Mouse (Mus musculus): ENCODE results near the gene Has3.
"Not testable (repeated sequence)": the region's sequence is repeated elsewhere in the genome, so short reads cannot be mapped to it uniquely, and the experiment has no call there.

Has3 gene

GRCm38 (mm10) chr8:106870051-106870450 lies at the start of gene Has3:
Gene Has3, plus strand, starts transcription at chr8:106870242.
- peak; percentile 54 for DNase-seq

GRCm38 (mm10) chr8:106820553-106821515 lies 49.2 kb upstream of the Has3 start:
- no peak for DNase-seq

DNA sequence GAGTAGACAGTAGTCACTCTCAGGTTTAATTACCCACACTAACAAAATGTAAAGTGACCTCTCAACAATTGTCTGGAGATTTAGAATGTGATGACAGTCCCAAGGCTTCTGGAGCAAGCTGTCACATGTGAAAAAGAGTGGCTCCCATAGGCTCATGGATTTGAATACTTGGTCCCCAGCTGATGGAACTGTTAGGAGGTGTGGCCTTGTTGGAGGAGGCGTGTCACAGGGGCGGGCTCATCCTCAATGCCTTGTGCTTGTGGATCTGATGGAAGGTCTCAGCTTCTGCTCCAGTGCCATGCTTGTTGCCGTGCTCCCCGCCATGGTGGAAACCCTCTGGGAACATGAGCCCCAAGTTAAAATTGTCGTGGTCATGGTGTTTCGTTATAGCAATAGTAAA lies 41.1 kb upstream of the Has3 start:
- no peak for DNase-seq

- DNase-seq = no peak
Observed at GRCm38 (mm10) chr8:106829526-106830045, 40.5 kb upstream of the Has3 start.

DNA sequence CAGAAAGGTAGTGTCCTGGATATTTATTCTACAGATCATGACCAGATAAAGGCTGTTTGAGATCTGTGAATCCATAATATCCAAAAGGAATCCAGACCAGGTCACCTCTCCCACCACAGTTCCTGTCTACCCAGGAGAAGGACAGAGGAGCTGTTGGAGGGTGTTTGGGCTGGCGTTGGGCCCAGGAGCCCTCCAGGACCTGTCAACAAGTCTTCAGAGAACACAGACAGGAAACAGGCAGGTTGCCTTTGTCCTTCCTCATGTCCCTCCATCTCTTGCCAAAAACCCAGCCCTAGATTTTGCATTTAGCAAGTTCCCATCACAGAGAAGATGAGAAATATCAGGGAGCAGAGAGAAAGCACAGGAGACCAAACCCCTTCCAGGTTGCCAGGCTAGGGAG lies 35.1 kb upstream of the Has3 start:
- no peak for DNase-seq

GRCm38 (mm10) chr8:106836525-106836924 lies 33.5 kb upstream of the Has3 start:
- no peak for DNase-seq

DNA sequence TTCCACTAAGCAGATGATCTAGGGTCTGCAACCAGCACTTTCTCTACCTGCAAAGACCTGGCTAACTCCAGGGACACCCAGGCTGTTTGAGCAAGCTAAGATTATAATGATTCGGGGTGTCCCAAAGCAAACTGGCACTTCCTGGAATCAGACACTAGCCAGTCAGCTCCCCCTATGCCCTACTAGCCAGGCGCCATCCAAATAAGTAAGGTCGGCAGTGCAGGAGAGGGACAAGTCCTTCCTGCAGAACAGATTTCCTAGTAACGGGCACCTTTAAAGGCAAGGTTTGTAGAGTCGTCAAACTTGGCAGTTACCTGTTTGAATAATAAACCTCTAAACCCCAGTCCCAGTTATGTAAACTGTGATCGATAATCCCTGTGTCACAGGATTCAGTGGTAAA lies 31.2 kb upstream of the Has3 start:
- DNase-seq = no peak

DNA sequence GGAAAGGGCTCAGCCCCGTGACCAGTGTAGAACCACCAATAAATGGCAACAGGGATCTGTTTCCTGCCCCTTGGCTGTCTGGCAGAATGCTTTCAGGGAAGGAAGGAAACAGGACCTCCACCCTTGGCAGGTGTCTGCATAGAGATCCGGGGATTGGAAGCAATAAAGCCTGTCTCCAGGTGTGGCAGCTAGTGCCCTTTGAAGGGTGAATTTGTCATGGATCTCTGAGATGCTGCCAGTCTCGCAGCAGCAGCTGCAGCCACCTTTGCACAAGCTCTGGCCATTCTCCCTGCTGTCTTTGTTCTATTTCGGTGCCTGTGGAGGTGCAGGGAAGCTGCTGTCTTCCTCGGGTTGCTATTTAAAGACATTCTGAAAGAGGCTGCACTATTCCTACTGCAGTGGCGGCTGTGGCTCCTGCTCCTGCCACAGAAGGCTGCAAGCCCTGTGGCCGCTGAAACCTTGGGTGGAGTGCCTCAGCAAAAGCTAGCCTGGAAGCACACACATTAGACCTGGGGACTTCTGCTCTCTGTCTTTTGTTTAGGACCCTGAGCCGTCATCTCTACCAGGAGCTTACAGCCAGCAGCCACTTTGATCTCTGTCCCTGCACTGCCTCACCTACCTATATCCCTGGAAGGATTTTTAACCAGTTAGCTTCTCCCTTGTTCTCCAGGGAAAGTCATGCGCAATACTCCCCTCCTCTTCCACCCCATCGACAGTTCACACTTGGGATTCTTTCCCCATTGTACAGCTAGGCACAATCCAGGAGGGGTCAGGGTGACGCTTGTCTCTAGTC lies 30.6 kb upstream of the Has3 start:
- no peak for DNase-seq

- no peak for DNase-seq
Observed at GRCm38 (mm10) chr8:106850034-106850433, 20.0 kb upstream of the Has3 start.

DNA sequence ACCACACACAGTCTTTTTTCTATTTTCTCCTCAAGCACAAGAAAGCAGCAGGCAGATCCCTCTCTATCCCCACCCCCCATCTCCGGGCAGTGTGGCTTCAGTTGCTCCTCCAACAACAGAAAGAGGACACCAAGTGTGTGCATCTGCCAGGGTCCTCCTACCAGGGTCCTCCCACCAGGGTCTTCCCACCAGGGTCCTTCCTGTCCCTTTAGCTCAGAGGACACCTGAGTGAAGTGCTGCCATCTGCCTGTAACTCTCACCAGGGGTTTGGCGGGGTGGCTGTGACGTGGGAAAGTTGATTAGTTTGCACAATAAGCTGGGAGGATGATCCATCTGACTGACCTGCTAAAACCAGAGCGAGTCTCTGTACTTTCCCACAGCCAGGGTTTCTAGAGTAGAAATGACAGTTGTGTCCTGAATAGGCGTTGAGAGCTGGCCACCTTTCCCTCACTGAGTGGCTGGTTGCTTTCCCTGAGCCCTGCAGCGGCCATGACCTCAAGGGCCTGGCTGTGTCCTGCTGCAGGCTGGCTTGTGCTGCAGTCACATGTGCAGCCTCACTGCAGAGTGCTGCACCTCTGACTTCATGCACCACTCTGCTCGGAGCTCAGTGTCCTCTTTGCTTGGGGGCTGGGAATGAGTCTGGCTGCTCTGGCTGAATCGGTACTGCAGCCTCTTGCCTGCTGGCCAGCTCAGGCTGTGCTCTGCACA lies 15.4 kb upstream of the Has3 start:
- no peak for DNase-seq

GRCm38 (mm10) chr8:106855242-106855562 lies 14.8 kb upstream of the Has3 start:
- DNase-seq = no peak

DNA sequence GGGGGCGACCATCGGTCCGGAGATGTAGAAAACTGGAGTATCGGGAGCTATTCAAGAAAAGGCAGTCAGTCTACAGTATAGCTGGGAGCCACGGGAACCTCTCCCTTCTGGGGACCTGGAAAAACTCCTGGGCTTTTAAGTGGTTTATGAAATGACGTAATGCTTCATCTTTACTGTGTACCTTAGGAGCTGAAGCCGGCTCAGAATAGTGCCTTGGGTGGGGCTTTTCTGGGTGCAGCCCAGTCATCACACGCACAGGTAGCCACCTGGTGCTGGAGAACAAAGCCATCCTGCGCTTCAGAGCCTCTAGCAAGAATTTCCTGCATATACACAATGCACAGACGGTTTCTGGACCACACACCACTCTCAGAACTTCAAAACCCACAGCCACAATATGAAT lies 7.2 kb upstream of the Has3 start:
- no peak for DNase-seq

GRCm38 (mm10) chr8:106865354-106865753 lies 4.7 kb upstream of the Has3 start:
- no peak for DNase-seq

- peak; percentile 81 for DNase-seq
Observed at GRCm38 (mm10) chr8:106870537-106871327, 690 bp downstream of the Has3 start.

GRCm38 (mm10) chr8:106871328-106871926 lies 1.4 kb downstream of the Has3 start:
- peak; percentile 39 for DNase-seq

DNA sequence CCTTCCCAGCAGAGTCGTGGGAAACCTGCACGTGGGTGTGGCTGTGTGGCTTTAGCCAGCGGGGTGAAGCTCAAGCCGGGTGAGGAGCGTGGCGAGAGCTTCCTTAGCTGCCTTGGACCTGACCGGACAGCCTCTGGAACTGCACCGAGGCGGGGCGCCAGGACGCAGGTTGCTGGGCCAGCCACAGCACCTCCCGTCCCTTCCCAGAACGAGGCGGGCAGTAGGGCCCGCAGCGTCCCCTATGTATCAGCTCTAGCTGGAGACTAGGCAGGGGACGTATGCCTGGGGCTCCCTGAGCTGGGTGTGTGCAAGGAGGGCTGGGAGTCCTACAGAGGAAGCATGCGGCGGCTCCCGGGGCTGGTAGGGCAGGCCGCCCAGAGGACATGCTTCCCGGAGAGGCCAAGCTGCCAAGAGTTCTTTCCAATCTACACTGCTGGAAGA lies 1.9 kb downstream of the Has3 start:
- peak; percentile 74 for DNase-seq

DNA sequence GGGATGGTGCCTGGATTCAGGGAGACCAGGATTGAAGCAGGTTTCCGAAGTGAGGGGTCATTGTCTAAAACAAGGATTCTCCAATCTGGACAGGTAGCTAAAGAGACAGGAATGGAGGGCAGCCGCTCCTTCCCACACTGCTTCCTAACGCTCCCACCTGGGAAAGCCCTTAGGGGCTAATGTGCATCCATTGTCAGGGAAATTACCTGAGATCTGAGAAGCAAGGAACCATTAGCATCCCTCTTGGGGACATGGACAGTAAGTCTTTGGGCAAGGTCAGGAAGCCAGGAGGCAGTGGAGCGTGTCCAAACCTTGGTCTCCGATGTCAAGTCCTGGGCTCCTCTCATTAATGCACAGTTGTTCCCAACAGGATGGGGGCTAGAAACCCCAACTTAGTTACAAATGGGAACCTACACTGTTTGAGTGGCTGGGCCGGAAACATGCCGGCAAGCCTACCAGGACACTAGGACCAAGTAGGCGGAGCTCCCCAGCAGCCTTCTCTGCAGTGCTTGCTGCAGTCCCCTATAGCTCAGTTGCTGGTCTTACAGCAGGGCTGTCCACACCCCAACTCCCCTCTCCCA lies 2.5 kb downstream of the Has3 start:
- DNase-seq = peak; percentile 39

GRCm38 (mm10) chr8:106880121-106880707 lies 10.2 kb downstream of the Has3 start:
- DNase-seq = no peak

DNA sequence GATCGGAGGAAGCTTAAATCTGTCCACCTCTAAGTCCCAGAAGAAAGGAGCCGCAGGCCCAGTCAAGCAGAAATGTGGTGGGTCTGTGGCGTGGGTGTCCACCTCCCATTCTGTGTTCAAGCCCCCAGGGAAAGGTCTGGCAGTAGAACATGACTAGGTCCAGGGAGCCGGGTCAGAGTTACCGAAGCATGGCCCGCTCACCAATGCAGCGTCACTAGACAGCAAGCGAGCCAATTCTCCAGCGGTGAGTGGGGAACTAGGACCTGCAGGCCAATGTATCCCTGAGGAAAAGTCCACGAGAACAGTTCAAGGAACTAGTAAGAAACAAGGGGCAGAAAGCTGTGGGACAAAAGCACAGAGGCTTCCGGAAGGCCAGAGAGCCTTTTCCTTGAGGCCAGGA lies 14.1 kb downstream of the Has3 start:
- not testable (repeated sequence) for DNase-seq

DNA sequence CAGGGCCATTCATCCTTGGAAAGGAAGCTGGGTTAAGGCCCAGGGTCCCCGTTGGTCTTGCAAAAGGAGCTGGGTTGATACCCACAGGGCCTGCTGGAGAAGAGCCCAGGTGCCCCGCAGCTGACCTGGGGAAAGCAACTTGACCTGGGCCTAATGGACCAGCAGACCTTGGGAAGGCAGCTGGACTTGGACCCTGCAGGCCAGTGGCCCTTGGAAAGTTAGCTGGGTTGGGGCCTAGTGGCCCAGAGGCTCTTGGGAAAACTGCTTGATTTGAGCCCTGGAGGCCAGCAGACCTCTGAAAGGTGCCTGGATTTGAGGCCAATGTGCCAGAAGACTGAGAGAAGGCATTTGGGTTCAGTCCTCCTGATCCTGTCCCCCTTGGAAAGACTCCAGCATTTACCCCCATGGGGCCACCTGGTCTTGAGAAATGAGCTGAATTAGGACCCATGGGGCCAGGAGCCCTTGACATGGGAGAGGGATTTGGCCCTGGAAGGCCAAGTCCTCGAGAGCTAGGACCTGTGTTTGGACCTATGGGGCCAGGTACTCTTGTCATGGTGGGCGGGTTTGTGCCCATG lies 14.9 kb downstream of the Has3 start:
- not testable (repeated sequence) for DNase-seq
